Mouse (Mus musculus): ENCODE results near the gene Kcnab1. TPM values are rescaled to one million over a fixed set of nuclear protein-coding genes. Genes with fewer than 3 reads are reported as not detected.

Gene Kcnab1
- polyA plus RNA-seq, 1 experiment from 2014 or later = 0.23 TPM

- ATAC-seq (peak; percentile 68), DNase-seq (ENCODE audit: low read depth, low spot score) (peak; percentile 58)
- TF ChIP-seq CTCF (IDR thresholded peaks at IDR 0.05) = no peak
- CTCF ChIA-PET = interaction anchor here (0.7 to 1.0 kb wide), 2 partner anchors 23 to 62 kb away, joined by 3 read pairs; no protein-coding TSS in a partner anchor
- in situ Hi-C loops (cut with MboI; ENCODE audit: low pct_unique_long_range_greater_than_20kb) = no loop called here
- POLR2A ChIA-PET = interaction anchor here (0.6 to 1.8 kb wide), 3 partner anchors 11 to 749 kb away, joined by 3 to 4 read pairs (median 3); no protein-coding TSS in a partner anchor
- no peaks in the 10 kb centered on the region for H3K27me3 ChIP-seq
Observed at GRCm38 (mm10) chr3:65203361-65204117, 94.4 kb downstream of the Kcnab1 start.

- in situ Hi-C loops (cut with MboI; ENCODE audit: low pct_unique_long_range_greater_than_20kb) = no loop called here
- DNase-seq (ENCODE audit: low read depth, low spot score) = no peak
- CTCF ChIA-PET = interaction anchor here (0.9 to 1.0 kb wide), 2 partner anchors 12 to 61 kb away, joined by 3 to 4 read pairs; no protein-coding TSS in a partner anchor
- ATAC-seq = no peak
- TF ChIP-seq CTCF (IDR thresholded peaks at IDR 0.05) = no peak
- no peaks in the 10 kb centered on the region for H3K27me3 ChIP-seq
- POLR2A ChIA-PET = interaction anchor here (0.6 to 1.8 kb wide), 3 partner anchors 10 to 16 kb away, joined by 3 to 4 read pairs (median 4); no protein-coding TSS in a partner anchor
Observed at GRCm38 (mm10) chr3:65204356-65205075, 95.3 kb downstream of the Kcnab1 start.

- ChIA-PET CTCF (interaction anchor here (0.9 kb wide), 1 partner anchor 11 kb away, joined by 4 read pairs; no protein-coding TSS in a partner anchor), POLR2A (no interaction called here)
- no peak for TF ChIP-seq CTCF (IDR thresholded peaks at IDR 0.05)
- DNase-seq (ENCODE audit: low read depth, low spot score) = no peak
- no peaks in the 10 kb centered on the region for H3K27me3 ChIP-seq
- in situ Hi-C loops (cut with MboI; ENCODE audit: low pct_unique_long_range_greater_than_20kb) = no loop called here
- ATAC-seq = no peak
Observed at GRCm38 (mm10) chr3:65205539-65206020, 96.4 kb downstream of the Kcnab1 start.

GRCm38 (mm10) chr3:65213725-65214124 lies 104.5 kb downstream of the Kcnab1 start:
- POLR2A ChIA-PET = interaction anchor here (0.6 kb wide), 1 partner anchor 27 kb away, joined by 4 read pairs; no protein-coding TSS in a partner anchor
- DNase-seq (ENCODE audit: low read depth, low spot score) (no peak), ATAC-seq (no peak)
- TF ChIP-seq CTCF (IDR thresholded peaks at IDR 0.05) = no peak
- H3K27me3 ChIP-seq = peaks cover 5% of the 10 kb centered on the region
- CTCF ChIA-PET = interaction anchor here (1.3 kb wide), 1 partner anchor 20 kb away, joined by 5 read pairs; no protein-coding TSS in a partner anchor
- in situ Hi-C loops (cut with MboI; ENCODE audit: low pct_unique_long_range_greater_than_20kb) = no loop called here

GRCm38 (mm10) chr3:65214635-65215034 lies 105.5 kb downstream of the Kcnab1 start:
- H3K27me3 ChIP-seq = peaks cover 5% of the 10 kb centered on the region
- in situ Hi-C loops (cut with MboI; ENCODE audit: low pct_unique_long_range_greater_than_20kb) = no loop called here
- POLR2A ChIA-PET = interaction anchor here (1.1 kb wide), 1 partner anchor 11 kb away, joined by 4 read pairs; no protein-coding TSS in a partner anchor

GRCm38 (mm10) chr3:65217673-65218579 lies 108.7 kb downstream of the Kcnab1 start:
- ATAC-seq (no peak), DNase-seq (ENCODE audit: low read depth, low spot score) (no peak)
- no peak for TF ChIP-seq CTCF (IDR thresholded peaks at IDR 0.05)
- ChIA-PET CTCF (interaction anchor here (1.9 kb wide), 1 partner anchor 15 kb away, joined by 4 read pairs; no protein-coding TSS in a partner anchor), POLR2A (no interaction called here)
- H3K27me3 ChIP-seq = peaks cover 5% of the 10 kb centered on the region
- in situ Hi-C loops (cut with MboI; ENCODE audit: low pct_unique_long_range_greater_than_20kb) = no loop called here

More at GRCm38 (mm10) chr3:65214635-65215034, 105.5 kb downstream of the Kcnab1 start:
- DNase-seq (ENCODE audit: low read depth, low spot score) (no peak), ATAC-seq (peak; percentile 65)
- TF ChIP-seq CTCF (IDR thresholded peaks at IDR 0.05) = no peak
- CTCF ChIA-PET = interaction anchor here (1.3 kb wide), 1 partner anchor 19 kb away, joined by 5 read pairs; no protein-coding TSS in a partner anchor

- in situ Hi-C loops (cut with MboI; ENCODE audit: low pct_unique_long_range_greater_than_20kb) = no loop called here
- peaks cover 4% of the 10 kb centered on the region for H3K27me3 ChIP-seq
- no peak for ATAC-seq
- peak; percentile 20 for TF ChIP-seq CTCF (IDR thresholded peaks at IDR 0.05)
- ChIA-PET CTCF (no interaction called here), POLR2A (no interaction called here)
- no peak for DNase-seq (ENCODE audit: low read depth, low spot score)
Observed at GRCm38 (mm10) chr3:65220287-65220686, 111.1 kb downstream of the Kcnab1 start.

GRCm38 (mm10) chr3:65223635-65224034 lies 114.5 kb downstream of the Kcnab1 start:
- ATAC-seq = no peak
- ChIA-PET CTCF (no interaction called here), POLR2A (no interaction called here)
- TF ChIP-seq CTCF (IDR thresholded peaks at IDR 0.05) = no peak
- H3K27me3 ChIP-seq = no peaks in the 10 kb centered on the region
- in situ Hi-C loops (cut with MboI; ENCODE audit: low pct_unique_long_range_greater_than_20kb) = no loop called here
- DNase-seq (ENCODE audit: low read depth, low spot score) = no peak

GRCm38 (mm10) chr3:65230978-65231377 lies 121.8 kb downstream of the Kcnab1 start:
- TF ChIP-seq CTCF (IDR thresholded peaks at IDR 0.05) = no peak
- in situ Hi-C loops (cut with MboI; ENCODE audit: low pct_unique_long_range_greater_than_20kb) = no loop called here
- ChIA-PET POLR2A (interaction anchor here (0.6 kb wide), 1 partner anchor 1034 kb away, joined by 5 read pairs; no protein-coding TSS in a partner anchor), CTCF (interaction anchor here (0.8 kb wide), 1 partner anchor 14 kb away, joined by 3 read pairs; no protein-coding TSS in a partner anchor)
- no peak for ATAC-seq
- peaks cover 18% of the 10 kb centered on the region for H3K27me3 ChIP-seq
- DNase-seq (ENCODE audit: low read depth, low spot score) = no peak
